Mouse (Mus musculus): Measurements from ENCODE around the gene Olfr1484.
"Not testable (repeated sequence)": the region's sequence is repeated elsewhere in the genome, so short reads cannot be mapped to it uniquely, and the experiment has no call there.

Gene Olfr1484

GRCm38 (mm10) chr19:13583211-13583610 is at the start of gene Olfr1484:
Gene Olfr1484 (plus strand): TSS chr19:13583511.
- DNase-seq = no peak

- DNase-seq = not testable (repeated sequence)
Measured at GRCm38 (mm10) chr19:13617075-13617474, 33.8 kb downstream of the Olfr1484 start, which contains the start of gene Olfr1487. Gene Olfr1487 (plus strand): TSS chr19:13617375.

- no peak for DNase-seq
Measured at GRCm38 (mm10) chr19:13631321-13631720, 48.0 kb downstream of the Olfr1484 start, which contains the start of gene Olfr1489. Gene Olfr1489 (plus strand): TSS chr19:13631621.

Measured in heart, adult 11 months (tissue).